In the genomic region with DNA sequence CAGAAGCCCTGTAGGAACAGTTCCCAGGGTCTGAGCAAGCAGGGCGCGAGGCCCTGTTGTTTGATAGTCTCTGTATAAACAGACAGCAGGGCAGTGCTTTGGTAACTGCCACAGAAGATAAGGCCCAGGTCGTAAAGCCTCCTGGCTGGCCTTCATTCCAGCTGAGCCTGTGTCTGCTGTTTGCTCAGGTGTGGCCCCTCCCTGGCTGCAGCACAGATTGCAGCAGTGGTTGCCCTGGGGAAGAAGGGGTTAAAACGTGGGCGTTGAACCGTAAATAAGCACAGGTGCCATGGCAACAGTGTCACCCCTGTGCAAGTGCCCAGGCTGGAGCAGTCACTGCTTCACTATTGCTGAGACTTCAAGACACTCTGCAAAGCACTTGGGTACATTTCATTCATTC, we compare ENCODE assay signal across 13 mouse cellular contexts. TPM values are rescaled to one million over a fixed set of nuclear protein-coding genes. Genes with fewer than 3 reads are reported as not detected.
DNase-seq lines count a peak whose midpoint lies in the region; ATAC-seq lines count a peak whose summit lies in the region.
"Had no signal": no experiment of that assay in that cellular context is flagged by ENCODE, and none has a peak within 500 bp of the region (broad histone marks: within the 10 kb centered on the region; RNA-seq: fewer than 3 reads in every experiment).

No protein-coding gene starts in this region.

- H3K9ac ChIP-seq in lung, embryonic 16.5 days (ENCODE audit: low read length), result no peak overlapping the region
- no peak overlapping the region for H3K9ac ChIP-seq in kidney, embryonic 16.5 days (replicated peaks; ENCODE audit: low read length)
- no peak overlapping the region for H3K9ac ChIP-seq in neural tube, embryonic 12.5 days

- H3K4me2 ChIP-seq in lung, embryonic 16.5 days (ENCODE audit: low read depth, low read length), result no peak overlapping the region
- H3K4me2 ChIP-seq in kidney, embryonic 16.5 days (replicated peaks; ENCODE audit: low read depth, low read length), result no peak overlapping the region
- no peak overlapping the region for H3K4me2 ChIP-seq in neural tube, embryonic 12.5 days (replicated peaks)

- no peak overlapping the region for H3K4me3 ChIP-seq in lung, embryonic 16.5 days (ENCODE audit: low read length)
- no peak overlapping the region for H3K4me3 ChIP-seq in kidney, embryonic 16.5 days (ENCODE audit: low read length)
- no peak overlapping the region for H3K4me3 ChIP-seq in neural tube, embryonic 12.5 days

- 3% methylated on average over 6 of the region's 6 CpGs for WGBS in lung, embryonic 16.5 days
- 3% methylated on average over 6 of the region's 6 CpGs for WGBS in kidney, embryonic 16.5 days
- 13% methylated on average over 6 of the region's 6 CpGs for WGBS in neural tube, embryonic 12.5 days

- H3K27me3 ChIP-seq in lung, embryonic 16.5 days (ENCODE audit: control insufficient read depth, insufficient read depth, low read depth, low read length), result no peaks in the 10 kb centered on the region
- no peaks in the 10 kb centered on the region for H3K27me3 ChIP-seq in kidney, embryonic 16.5 days (ENCODE audit: insufficient read depth, low read length)
- no peaks in the 10 kb centered on the region; the same call in 1 of the 2 replicates for H3K27me3 ChIP-seq in neural tube, embryonic 12.5 days (replicated peaks)

- H3K9me3 ChIP-seq in lung, embryonic 16.5 days (ENCODE audit: control insufficient read depth, low read length), result no peaks in the 10 kb centered on the region
- no peaks in the 10 kb centered on the region for H3K9me3 ChIP-seq in kidney, embryonic 16.5 days (ENCODE audit: low read length)
- H3K9me3 ChIP-seq in neural tube, embryonic 12.5 days, result no peaks in the 10 kb centered on the region

- peak; percentile 23; the same call in 1 of the 2 replicates for ATAC-seq in lung, embryonic 16.5 days (ENCODE audit: low read depth)
- peak; percentile 84 for ATAC-seq in kidney, embryonic 16.5 days (ENCODE audit: low FRiP score, low TSS enrichment)
- peak; percentile 29; the same call in 1 of the 2 replicates for ATAC-seq in neural tube, embryonic 12.5 days (ENCODE audit: low FRiP score, low read depth)

- DNase-seq in lung, postnatal 14 days, result no peak
- peak; percentile 61 for DNase-seq in embryo, embryonic 10 days (ENCODE audit: low spot score)
- no peak for DNase-seq in left cerebral cortex, adult 11 months (ENCODE audit: low spot score)
- no peak for DNase-seq in cerebellum, adult 8-10 months
- DNase-seq in spleen, postnatal 4 days (ENCODE audit: low spot score in 2 of 2), result no peak
- DNase-seq: adrenal gland, postnatal 25 days; cerebellum, postnatal 10 days; right cerebral cortex, adult 18-20 months; thymus, postnatal 25 days had no signal

- H3K36me3 ChIP-seq in lung, embryonic 16.5 days (ENCODE audit: control insufficient read depth, insufficient read depth, low read length), result no peaks in the 10 kb centered on the region
- no peaks in the 10 kb centered on the region for H3K36me3 ChIP-seq in kidney, embryonic 16.5 days (ENCODE audit: insufficient read depth, low read length)
- no peaks in the 10 kb centered on the region for H3K36me3 ChIP-seq in neural tube, embryonic 12.5 days
- H3K36me3 ChIP-seq: G1E had no signal

- no peaks in the 10 kb centered on the region for H3K4me1 ChIP-seq in lung, embryonic 16.5 days (replicated peaks; ENCODE audit: control insufficient read depth, insufficient read depth, low read length)
- peaks cover 9% of the 10 kb centered on the region for H3K4me1 ChIP-seq in kidney, embryonic 16.5 days (ENCODE audit: insufficient read depth, low read length)
- peaks cover 7% of the 10 kb centered on the region for H3K4me1 ChIP-seq in neural tube, embryonic 12.5 days

- no peak overlapping the region for H3K27ac ChIP-seq in lung, embryonic 16.5 days (ENCODE audit: low read length)
- peak overlapping the region; percentile 50 for H3K27ac ChIP-seq in kidney, embryonic 16.5 days (ENCODE audit: low read length)
- H3K27ac ChIP-seq in neural tube, embryonic 12.5 days, result no peak overlapping the region

RNA-seq across cellular contexts. Expression of a gene that starts 26.8 kb away (rescaled TPM):
- polyA plus RNA-seq in lung, embryonic 16.5 days (2015; fragmentation: Nextera tagmentation; extraction: Ambion mirVana), result 13.7 and 14.2 TPM in 2 replicates
- polyA plus RNA-seq in kidney, embryonic 16.5 days (2015; fragmentation: Nextera tagmentation; extraction: Ambion mirVana), result 21.9 and 22.7 TPM in 2 replicates
- polyA plus RNA-seq in neural tube, embryonic 12.5 days (2016; fragmentation: Nextera tagmentation; extraction: Ambion mirVana), result 7.8 and 8.4 TPM in 2 replicates

Comparison
In these comparisons a context has a peak if more than half of its experiments do, and no peak if none do; other contexts are left out.
1. ATAC-seq: peak in every context shown above with its lines; median percentile 84 in kidney, embryonic 16.5 days; 29 in neural tube, embryonic 12.5 days; 23 in lung, embryonic 16.5 days.